Comparison of ENCODE assay signal across 19 mouse cellular contexts in genomic region chrX:104760311-104760710, GRCm38 (mm10).
"Had no signal": no experiment of that assay in that cellular context is flagged by ENCODE, and none has a peak within 500 bp of the region (broad histone marks: within the 10 kb centered on the region; RNA-seq: fewer than 3 reads in every experiment).

No protein-coding gene starts in this region.

- H3K9ac ChIP-seq: limb, embryonic 12.5 days; limb, embryonic 15.5 days; liver, embryonic 14.5 days; liver, postnatal 0 days; lung, embryonic 14.5 days; midbrain, embryonic 12.5 days; midbrain, embryonic 15.5 days; neural tube, embryonic 13.5 days had no signal

- H3K36me3 ChIP-seq: limb, embryonic 12.5 days; limb, embryonic 15.5 days; midbrain, embryonic 12.5 days; midbrain, embryonic 15.5 days; neural tube, embryonic 13.5 days had no signal

- H3K4me1 ChIP-seq: limb, embryonic 12.5 days; limb, embryonic 15.5 days; midbrain, embryonic 12.5 days; midbrain, embryonic 15.5 days; neural tube, embryonic 13.5 days had no signal

- ATAC-seq: liver, postnatal 0 days; lung, postnatal 0 days; midbrain, embryonic 15.5 days had no signal

- DNase-seq: kidney, adult 9 months; kidney, postnatal 14 days; kidney, postnatal 4 days; left cerebral cortex, postnatal 4 days; liver, postnatal 0 days; lung, embryonic 14.5 days; retina, postnatal 1 day; right cerebral cortex, postnatal 25 days; spleen, adult 18-20 months; thymus, adult 18-20 months; thymus, postnatal 36 days had no signal

- H3K4me3 ChIP-seq: limb, embryonic 12.5 days; limb, embryonic 15.5 days; midbrain, embryonic 12.5 days; midbrain, embryonic 15.5 days; neural tube, embryonic 13.5 days had no signal

- H3K27ac ChIP-seq: limb, embryonic 12.5 days; limb, embryonic 15.5 days; liver, embryonic 14.5 days; macrophage; midbrain, embryonic 12.5 days; midbrain, embryonic 15.5 days; neural tube, embryonic 13.5 days had no signal
